Mouse (Mus musculus): ENCODE results near the gene Gm49486. TPM values are rescaled to one million over a fixed set of nuclear protein-coding genes. Genes with fewer than 3 reads are reported as not detected.

Gene Gm49486
- not detected for polyA plus RNA-seq (2017; shearing (Covaris generic))

DNA sequence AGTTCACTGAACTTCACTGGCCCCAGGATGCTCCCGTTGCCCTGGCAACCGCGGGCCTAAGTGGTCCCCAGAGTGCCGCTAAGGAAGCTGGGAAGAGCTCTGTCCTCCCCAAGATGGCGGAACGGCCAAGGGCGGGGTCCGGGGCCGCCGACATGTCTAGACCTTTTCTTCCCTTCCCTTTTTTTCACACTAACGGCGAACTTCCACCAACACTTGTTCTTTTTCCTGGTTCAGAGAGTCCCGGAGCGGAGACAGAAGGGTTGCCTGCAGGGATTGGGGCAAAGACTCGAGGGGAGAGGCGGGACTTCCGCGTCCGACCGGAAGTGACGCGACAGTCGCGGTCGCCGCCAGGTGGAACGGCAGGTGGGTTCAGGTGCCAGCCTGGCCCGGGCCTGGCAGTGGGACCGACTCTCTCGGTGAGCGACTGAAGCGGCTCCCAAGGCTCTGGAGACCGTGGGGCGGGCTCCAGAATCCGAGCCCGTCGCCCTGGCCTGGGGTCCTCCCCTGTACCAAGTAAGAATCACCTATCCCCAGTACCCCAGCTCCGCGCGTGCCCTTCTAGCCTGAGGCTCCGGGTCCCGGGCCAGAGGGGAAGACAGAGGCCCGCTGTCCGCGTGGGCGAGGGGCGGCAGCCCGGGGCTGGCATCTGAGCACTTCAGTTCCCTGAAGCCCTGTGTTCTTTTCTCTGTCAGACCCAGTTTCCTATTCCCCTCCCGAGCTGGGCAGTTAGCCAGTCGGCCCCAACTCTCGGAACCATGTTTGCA is at the start of gene Gm49486, which contains the start of gene Pick1:
Gene Gm49486, plus strand, starts transcription at position 334 of the 764 bp plus-strand sequence.
Gene Pick1, plus strand, starts transcription at position 116 of the 764 bp plus-strand sequence.

DNA sequence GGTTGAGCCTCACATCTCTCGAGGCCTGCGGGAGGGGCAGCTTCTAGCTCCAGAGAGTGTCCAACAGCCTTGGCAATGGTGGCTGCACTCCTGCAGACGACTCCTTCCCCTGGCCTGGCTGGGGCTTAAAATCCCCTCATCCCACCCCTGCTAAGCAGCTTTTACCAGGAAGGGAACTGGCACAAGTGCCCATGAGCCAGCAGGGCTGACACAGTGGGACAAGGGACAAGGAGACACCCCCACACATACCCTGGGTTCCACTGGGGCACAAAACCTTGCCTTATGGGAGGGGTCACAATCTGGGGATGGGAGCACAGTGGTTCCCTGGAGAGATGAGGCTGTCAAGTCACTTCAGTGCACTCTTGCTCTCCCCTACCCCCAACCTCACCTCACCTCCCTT is 25.5 kb downstream of the Gm49486 start, which contains the start of gene Slc16a8:
Gene Slc16a8, minus strand, starts transcription at position 101 of the 400 bp plus-strand sequence.

DNA sequence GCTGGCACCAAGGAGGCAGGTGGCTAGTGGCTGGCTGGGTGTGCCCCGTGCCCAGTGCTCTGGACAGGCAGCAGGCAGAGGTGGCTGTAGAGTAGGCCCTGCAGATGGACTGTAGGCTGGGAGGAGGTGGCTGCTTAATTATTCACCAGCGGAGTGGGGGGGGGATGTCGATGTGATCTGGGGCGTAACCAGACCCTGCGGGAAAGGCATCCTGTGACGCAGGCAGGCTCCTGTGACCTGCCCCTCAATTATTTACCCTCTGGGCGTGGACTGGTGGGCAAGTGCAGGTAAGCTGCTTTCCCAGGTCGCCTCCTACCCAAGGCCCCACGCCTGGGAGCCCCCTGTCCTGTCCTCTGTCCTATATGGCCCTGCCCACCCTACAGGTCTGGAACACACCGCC is 56.2 kb downstream of the Gm49486 start, which contains the start of gene Baiap2l2:
Gene Baiap2l2, minus strand, starts transcription at position 139 of the 400 bp plus-strand sequence.

Other genes with a start within 250 kb of the Gm49486 start
- gene H1f0, start 200.9 kb upstream of the Gm49486 start, polyA plus RNA-seq (2017; shearing (Covaris generic)), result 74.2 TPM
- not detected for gene Galr3, start 187.5 kb upstream of the Gm49486 start, polyA plus RNA-seq (2017; shearing (Covaris generic))
- gene Ankrd54, start 166.5 kb upstream of the Gm49486 start, polyA plus RNA-seq (2017; shearing (Covaris generic)), result 10.7 TPM
- 171 TPM for gene Eif3l, start 154.2 kb upstream of the Gm49486 start, polyA plus RNA-seq (2017; shearing (Covaris generic))
- gene Micall1, start 120.5 kb upstream of the Gm49486 start, polyA plus RNA-seq (2017; shearing (Covaris generic)), result 27.1 TPM
- gene Polr2f, start 88.4 kb upstream of the Gm49486 start, polyA plus RNA-seq (2017; shearing (Covaris generic)), result 166 TPM
- gene 1700088E04Rik, start 88.1 kb upstream of the Gm49486 start, polyA plus RNA-seq (2017; shearing (Covaris generic)), result 0.40 TPM
- gene Sox10, start 64.2 kb upstream of the Gm49486 start, polyA plus RNA-seq (2017; shearing (Covaris generic)), result not detected
- 45.8 TPM for gene Pick1, start 218 bp upstream of the Gm49486 start, polyA plus RNA-seq (2017; shearing (Covaris generic))
- not detected for gene Slc16a8, start 25.4 kb downstream of the Gm49486 start, polyA plus RNA-seq (2017; shearing (Covaris generic))
- gene Baiap2l2, start 56.1 kb downstream of the Gm49486 start, polyA plus RNA-seq (2017; shearing (Covaris generic)), result 0.52 TPM
- 19.7 TPM for gene Pla2g6, start 99.0 kb downstream of the Gm49486 start, polyA plus RNA-seq (2017; shearing (Covaris generic))
- 0.96 TPM for gene Maff, start 117.2 kb downstream of the Gm49486 start, polyA plus RNA-seq (2017; shearing (Covaris generic))
- gene Tmem184b, start 174.2 kb downstream of the Gm49486 start, polyA plus RNA-seq (2017; shearing (Covaris generic)), result 36.9 TPM
- 6.4 TPM for gene Csnk1e, start 226.2 kb downstream of the Gm49486 start, polyA plus RNA-seq (2017; shearing (Covaris generic))

All from inflammation-experienced regulatory T-cells, adult 16 weeks (primary cell).